Mouse (Mus musculus) ES-Bruce4 (cell line): Measurements from ENCODE around the gene Ubfd1.

Experiments used
- CTCF ChIP-seq: IDR thresholded peaks from one replicate; pipeline ENCODE4 v1.8.1; 2011; ENCODE audit warnings: low read depth, low read length
- EP300 ChIP-seq: IDR thresholded peaks from 2 replicates; pipeline ENCODE4 v1.6.1; 2011; ENCODE audit warnings: low read depth, low read length; ENCODE audit not compliant: insufficient read depth
- POLR2A ChIP-seq: IDR thresholded peaks from one replicate; pipeline ENCODE4 v1.8.1; 2011; ENCODE audit warnings: low read length; ENCODE audit not compliant: insufficient read depth

DNA sequence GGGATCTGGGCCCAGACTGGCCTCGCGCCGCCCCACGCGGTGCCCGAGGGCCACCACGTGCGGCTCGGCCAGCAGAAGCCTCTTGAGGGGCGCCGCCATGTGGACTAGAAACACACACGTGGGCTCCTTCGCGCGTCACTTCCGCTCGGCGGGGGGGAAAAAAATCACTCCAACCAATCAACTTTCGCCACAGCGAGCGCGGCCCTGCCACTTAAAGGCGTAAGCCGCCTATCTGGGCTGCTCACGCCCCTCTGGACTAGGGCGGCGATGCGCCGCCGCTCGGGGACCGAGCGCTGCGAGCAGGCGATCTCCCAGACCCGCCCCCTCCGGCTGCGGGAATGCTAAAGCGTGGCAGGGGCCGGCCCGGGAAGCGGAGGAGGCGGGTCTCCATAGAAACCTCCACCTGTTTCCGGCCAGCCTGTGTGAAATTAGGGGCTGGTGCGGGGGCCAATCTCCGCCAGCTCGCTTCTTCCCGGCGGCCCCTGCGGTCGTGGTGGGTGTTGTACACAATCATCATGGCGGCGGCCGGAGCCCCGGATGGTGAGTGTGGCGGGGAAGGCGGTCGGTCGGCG, at the start of gene Ubfd1, which contains the start of gene Ears2:
- no peak for TF ChIP-seq POLR2A
- TF ChIP-seq CTCF, result no peak
- TF ChIP-seq EP300, result no peak
